Comparison of ENCODE assay signal across 19 mouse cellular contexts in the genomic region with DNA sequence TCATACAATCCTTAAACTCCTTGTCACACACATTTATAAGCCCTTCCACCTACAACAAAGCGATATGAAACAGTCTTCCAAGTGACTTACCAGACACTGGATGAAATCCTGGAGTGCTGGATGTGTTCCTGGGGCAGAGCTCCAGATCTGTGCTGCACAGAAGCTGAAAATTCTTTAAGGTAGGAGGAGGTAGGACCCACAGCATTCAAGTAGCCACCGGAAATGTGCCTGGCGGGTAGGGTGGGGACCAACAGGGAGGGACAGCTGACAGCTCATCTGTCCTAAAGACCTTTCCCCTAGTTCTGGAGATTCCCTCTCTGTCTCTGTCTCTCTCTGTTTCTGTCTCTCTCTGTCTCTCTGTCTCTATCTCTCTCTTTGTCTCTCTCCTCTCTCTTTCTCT. TPM values are rescaled to one million over a fixed set of nuclear protein-coding genes. Genes with fewer than 3 reads are reported as not detected.
"Had no signal": no experiment of that assay in that cellular context is flagged by ENCODE, and none has a peak within 500 bp of the region (broad histone marks: within the 10 kb centered on the region; RNA-seq: fewer than 3 reads in every experiment).

Gene AU018091 (minus strand): TSS at position 279 of the 400 bp plus-strand sequence.

- ATAC-seq: midbrain, embryonic 13.5 days; midbrain, embryonic 15.5 days had no signal

- H3K27ac ChIP-seq: liver, embryonic 14.5 days; macrophage; midbrain, embryonic 13.5 days; midbrain, embryonic 15.5 days; neural tube, embryonic 12.5 days had no signal

- H3K4me3 ChIP-seq: megakaryocyte, embryonic 14.5 days; midbrain, embryonic 13.5 days; midbrain, embryonic 15.5 days; neural tube, embryonic 12.5 days had no signal

- H3K27me3 ChIP-seq: megakaryocyte, embryonic 14.5 days; midbrain, embryonic 13.5 days; midbrain, embryonic 15.5 days; neural tube, embryonic 12.5 days had no signal

- H3K36me3 ChIP-seq: midbrain, embryonic 13.5 days; midbrain, embryonic 15.5 days; neural tube, embryonic 12.5 days had no signal

- H3K4me1 ChIP-seq: megakaryocyte, embryonic 14.5 days; midbrain, embryonic 13.5 days; midbrain, embryonic 15.5 days; neural tube, embryonic 12.5 days had no signal

- H3K4me2 ChIP-seq: lung, embryonic 14.5 days; midbrain, embryonic 11.5 days; midbrain, embryonic 13.5 days; midbrain, embryonic 15.5 days; neural tube, embryonic 12.5 days had no signal

- H3K9ac ChIP-seq: liver, embryonic 14.5 days; lung, embryonic 14.5 days; midbrain, embryonic 13.5 days; midbrain, embryonic 15.5 days; neural tube, embryonic 12.5 days had no signal

- H3K9me3 ChIP-seq: midbrain, embryonic 15.5 days; neural tube, embryonic 12.5 days had no signal

- DNase-seq: lung, embryonic 14.5 days; lung, postnatal 10 days; lung, postnatal 36 days; right cerebral cortex, postnatal 14 days; thymus, adult 18-20 months; thymus, postnatal 14 days; thymus, postnatal 36 days had no signal

RNA-seq across cellular contexts. Expression of gene AU018091, which starts in this region (rescaled TPM):
- total RNA-seq: megakaryocyte progenitor cell, adult 5-6 weeks had no signal
- polyA plus RNA-seq: liver, embryonic 14.5 days; liver, embryonic 16.5 days; lung, embryonic 14.5 days; lung, embryonic 16.5 days; macrophage; midbrain, embryonic 13.5 days; midbrain, embryonic 15.5 days; neural tube, embryonic 14.5 days; thymus, postnatal 0 days had no signal
